Mouse (Mus musculus): ENCODE measurements at regions not wholly inside any gene's neighbourhood (a gene's known extent, or its start where the extent isn't known, plus 50 kb on each side); places are given as distances from the start of the nearest gene placed in this dataset.

GRCm38 (mm10) chr15:59142481-59142880, 253.4 kb downstream of the Gm49356 start:
- TF ChIP-seq EP300 (IDR thresholded peaks at IDR 0.05) (no peak), CTCF (IDR thresholded peaks at IDR 0.05) (no peak)

Measured in lung, postnatal 0 days (tissue).